Mouse (Mus musculus) CH12.LX (cell line): ENCODE data around the gene Rhof.

Experiments
- CTCF ChIP-seq, 2 experiments: IDR thresholded peaks in 1 of 2; conservative IDR thresholded peaks in 1 of 2; 2 replicates each; pipeline ENCODE4 v1.5.1; 2011 to 2012; ENCODE audit warnings: low read depth in 2 of 2, low read length in 2 of 2, improper control_type of control experiment in 1 of 2, inconsistent platforms in 1 of 2, mild to moderate bottlenecking in 1 of 2, moderate library complexity in 1 of 2
- ELF1 ChIP-seq: IDR thresholded peaks from 2 replicates; pipeline ENCODE4 v1.6.1; 2014; ENCODE audit warnings: low read depth, mild to moderate bottlenecking, inconsistent platforms, low read length, improper control_type of control experiment
- EP300 ChIP-seq: IDR thresholded peaks from 2 replicates; pipeline ENCODE4 v1.6.1; 2011; ENCODE audit warnings: low read length, improper control_type of control experiment
- MAFK ChIP-seq: IDR thresholded peaks from 2 replicates; pipeline ENCODE4 v1.6.1; 2011; ENCODE audit warnings: low read length, improper control_type of control experiment; ENCODE audit not compliant: insufficient replicate concordance
- POLR2A ChIP-seq: IDR thresholded peaks from 2 replicates; pipeline ENCODE4 v1.6.1; 2011; ENCODE audit warnings: low read depth, mild to moderate bottlenecking, improper control_type of control experiment, low read length
- SIN3A ChIP-seq: IDR thresholded peaks from 2 replicates; pipeline ENCODE4 v1.6.1; 2012; ENCODE audit warnings: low read length, improper control_type of control experiment, inconsistent platforms
- TCF12 ChIP-seq: IDR thresholded peaks from 2 replicates; pipeline ENCODE4 v1.6.1; 2014; ENCODE audit warnings: low read depth, mild to moderate bottlenecking, inconsistent platforms, low read length, improper control_type of control experiment

- TF ChIP-seq SIN3A (no peak), CTCF (conservative IDR thresholded peaks at IDR 0.05 in 1 of 2, IDR thresholded peaks at IDR 0.05 in 1 of 2; ENCODE audit: low read depth in 2 of 2, low read length in 2 of 2) (no peak), TCF12 (no peak), POLR2A (no peak), EP300 (no peak), MAFK (no peak), ELF1 (no peak)
These were observed 47.9 kb upstream of the Rhof start for GRCm38 (mm10) chr5:123180390-123180789.
